Mouse (Mus musculus) left cerebral cortex, adult 6 months (tissue): ENCODE measurements around the gene Ptpn21. TPM values are rescaled to one million over a fixed set of nuclear protein-coding genes. Genes with fewer than 3 reads are reported as not detected.

ENCODE experiments used
- long read RNA-seq, 2 experiments: library from polyadenylated mRNA; unstranded; transcript quantifications; one replicate each; pipeline ENCODE4 v2.0.0; 2019 to 2020
- polyA plus RNA-seq: library from polyadenylated mRNA; unstranded; fragments of <200 nt; fragmentation: Nextera tagmentation; gene quantifications from 2 replicates; pipeline ENCODE4 v1.2.3, GENCODE M21; 2021

Ptpn21 gene
- polyA plus RNA-seq, result 1.8 and 2.0 TPM in 2 replicates
- long read RNA-seq, experiment 1, full-length matches to known transcripts, result 2 of 4 reads
- long read RNA-seq, experiment 1, partial matches to known transcripts, result 2 of 4 reads
- long read RNA-seq, experiment 1, other reads (novel, unspliced or antisense), result 0 of 4 reads
- long read RNA-seq, experiment 2, partial matches to known transcripts, result 1 of 2 reads
- long read RNA-seq, experiment 2, other reads (novel, unspliced or antisense), result 1 of 2 reads

GRCm38 (mm10) chr12:98736951-98737800 is at the start of gene Ptpn21:
Gene Ptpn21 (minus strand): TSS chr12:98737405.

GRCm38 (mm10) chr12:98746746-98747379 is 9.7 kb upstream of the Ptpn21 start, which contains the start of gene Zc3h14:
Gene Zc3h14 (plus strand): TSS chr12:98746964.

GRCm38 (mm10) chr12:98627392-98628259 is 109.6 kb downstream of the Ptpn21 start, which contains the start of gene Spata7:
Gene Spata7 (plus strand): TSS chr12:98628157.

Other genes with a start within 250 kb of the Ptpn21 start
- gene Kcnk10, start 159.1 kb downstream of the Ptpn21 start, polyA plus RNA-seq, result 3.7 and 4.2 TPM in 2 replicates
- 14.6 and 17.6 TPM in 2 replicates for gene Spata7, start 109.2 kb downstream of the Ptpn21 start, polyA plus RNA-seq
- 26.1 and 51.7 TPM in 2 replicates for gene Zc3h14, start 9.6 kb upstream of the Ptpn21 start, polyA plus RNA-seq
- gene Eml5, start 164.1 kb upstream of the Ptpn21 start, polyA plus RNA-seq, result 2.6 and 5.1 TPM in 2 replicates
- 10.9 and 12.6 TPM in 2 replicates for gene Ttc8, start 183.2 kb upstream of the Ptpn21 start, polyA plus RNA-seq